Mouse (Mus musculus) inflammation-experienced regulatory T-cells (primary cell): ENCODE measurements around the gene AC131692.1. TPM values are rescaled to one million over a fixed set of nuclear protein-coding genes. Genes with fewer than 3 reads are reported as not detected.

Source experiments
- polyA plus RNA-seq, 2 experiments: library from polyadenylated mRNA; unstranded; fragments of 100-300 nt; shearing (Covaris generic); gene quantifications; one replicate each; pipeline ENCODE4 v1.2.1; 2017

Gene AC131692.1
- polyA plus RNA-seq, 2 experiments from 2014 or later = 1.3 TPM; not detected in 1

Other genes with a start within 250 kb of the AC131692.1 start
- 100 to 1,000 TPM; 223 to 264 TPM for gene Frmd8, start 219.1 kb upstream of the AC131692.1 start, polyA plus RNA-seq
- gene Slc25a45, start 216.6 kb upstream of the AC131692.1 start, polyA plus RNA-seq = 10 to 100 TPM; 38.8 to 42.3 TPM
- 1 to 10 TPM in 1 of 2 experiments, under 1 TPM in 1; 0.66 to 1.5 TPM for gene Tigd3, start 200.3 kb upstream of the AC131692.1 start, polyA plus RNA-seq
- 100 to 1,000 TPM; 161 to 208 TPM for gene Dpf2, start 181.4 kb upstream of the AC131692.1 start, polyA plus RNA-seq
- gene Cdc42ep2, start 169.6 kb upstream of the AC131692.1 start, polyA plus RNA-seq = 1 to 10 TPM in 1 of 2 experiments, under 1 TPM in 1; 0.46 to 1.6 TPM
- gene Pola2, start 130.2 kb upstream of the AC131692.1 start, polyA plus RNA-seq = 10 to 100 TPM; 37.4 to 48.6 TPM
- under 1 TPM in 1 of 2 experiments, not detected in 1; 0.89 TPM for gene Slc22a20, start 108.3 kb upstream of the AC131692.1 start, polyA plus RNA-seq
- gene Capn1, start 78.5 kb upstream of the AC131692.1 start, polyA plus RNA-seq = 10 to 100 TPM; 64.1 to 70.3 TPM
- gene Syvn1, start 47.8 kb upstream of the AC131692.1 start, polyA plus RNA-seq = 10 to 100 TPM; 48.2 to 68.1 TPM
- 10 to 100 TPM; 37.1 to 49.2 TPM for gene Mrpl49, start 36.6 kb upstream of the AC131692.1 start, polyA plus RNA-seq
- gene Fau, start 36.6 kb upstream of the AC131692.1 start, polyA plus RNA-seq = 100 to 1,000 TPM; 732 to 759 TPM
- gene Znhit2, start 33.2 kb upstream of the AC131692.1 start, polyA plus RNA-seq = 10 to 100 TPM; 35.7 to 43.9 TPM
- 10 to 100 TPM; 14.2 to 15.2 TPM for gene Tm7sf2, start 26.0 kb upstream of the AC131692.1 start, polyA plus RNA-seq
- 100 to 1,000 TPM in 1 of 2 experiments, 10 to 100 TPM in 1; 79.1 to 114 TPM for gene Vps51, start 17.2 kb upstream of the AC131692.1 start, polyA plus RNA-seq
- 1 to 10 TPM in 1 of 2 experiments, not detected in 1; 2.5 TPM for gene Tmem262, start 14.4 kb upstream of the AC131692.1 start, polyA plus RNA-seq
- gene Gm28374, start 12.2 kb upstream of the AC131692.1 start, polyA plus RNA-seq = under 1 TPM; 0.68 to 0.80 TPM
- 10 to 100 TPM; 47.3 to 48.0 TPM for gene Zfpl1, start 9.5 kb upstream of the AC131692.1 start, polyA plus RNA-seq
- gene Cdca5, start 9.4 kb upstream of the AC131692.1 start, polyA plus RNA-seq = 1 to 10 TPM in 1 of 2 experiments, not detected in 1; 1.9 TPM
- 1 to 10 TPM in 1 of 2 experiments, under 1 TPM in 1; 0.14 to 1.2 TPM for gene Naaladl1, start 11.4 kb downstream of the AC131692.1 start, polyA plus RNA-seq
- 10 to 100 TPM; 17.7 to 37.8 TPM for gene Sac3d1, start 24.2 kb downstream of the AC131692.1 start, polyA plus RNA-seq
- 10 to 100 TPM; 29.5 to 41.7 TPM for gene Snx15, start 33.9 kb downstream of the AC131692.1 start, polyA plus RNA-seq
- gene Batf2, start 46.6 kb downstream of the AC131692.1 start, polyA plus RNA-seq = not detected
- 10 to 100 TPM; 18.3 to 30.3 TPM for gene Arl2, start 47.1 kb downstream of the AC131692.1 start, polyA plus RNA-seq
- gene Majin, start 90.0 kb downstream of the AC131692.1 start, polyA plus RNA-seq = 1 to 10 TPM in 1 of 2 experiments, not detected in 1; 1.2 TPM
- not detected for gene Gpha2, start 132.0 kb downstream of the AC131692.1 start, polyA plus RNA-seq
- gene Ppp2r5b, start 141.5 kb downstream of the AC131692.1 start, polyA plus RNA-seq = 10 to 100 TPM; 21.9 to 26.7 TPM
- gene Atg2a, start 147.2 kb downstream of the AC131692.1 start, polyA plus RNA-seq = 10 to 100 TPM; 23.5 to 31.5 TPM
- 10 to 100 TPM; 22.3 to 27.6 TPM for gene Ehd1, start 182.3 kb downstream of the AC131692.1 start, polyA plus RNA-seq
- gene Cdc42bpg, start 212.0 kb downstream of the AC131692.1 start, polyA plus RNA-seq = under 1 TPM; 0.11 to 0.46 TPM
- 10 to 100 TPM; 48.2 to 74.8 TPM for gene Men1, start 240.6 kb downstream of the AC131692.1 start, polyA plus RNA-seq
- 100 to 1,000 TPM; 153 to 184 TPM for gene Map4k2, start 246.7 kb downstream of the AC131692.1 start, polyA plus RNA-seq